Mouse (Mus musculus) telencephalon, adult 2 months (tissue): Measurements from ENCODE around the gene Abhd2.

Source experiments
- DNase-seq: peaks from one replicate; pipeline ENCODE4 v3.0.0-alpha.2; 2011; ENCODE audit warnings: low read depth, low spot score

The Abhd2 gene

DNA sequence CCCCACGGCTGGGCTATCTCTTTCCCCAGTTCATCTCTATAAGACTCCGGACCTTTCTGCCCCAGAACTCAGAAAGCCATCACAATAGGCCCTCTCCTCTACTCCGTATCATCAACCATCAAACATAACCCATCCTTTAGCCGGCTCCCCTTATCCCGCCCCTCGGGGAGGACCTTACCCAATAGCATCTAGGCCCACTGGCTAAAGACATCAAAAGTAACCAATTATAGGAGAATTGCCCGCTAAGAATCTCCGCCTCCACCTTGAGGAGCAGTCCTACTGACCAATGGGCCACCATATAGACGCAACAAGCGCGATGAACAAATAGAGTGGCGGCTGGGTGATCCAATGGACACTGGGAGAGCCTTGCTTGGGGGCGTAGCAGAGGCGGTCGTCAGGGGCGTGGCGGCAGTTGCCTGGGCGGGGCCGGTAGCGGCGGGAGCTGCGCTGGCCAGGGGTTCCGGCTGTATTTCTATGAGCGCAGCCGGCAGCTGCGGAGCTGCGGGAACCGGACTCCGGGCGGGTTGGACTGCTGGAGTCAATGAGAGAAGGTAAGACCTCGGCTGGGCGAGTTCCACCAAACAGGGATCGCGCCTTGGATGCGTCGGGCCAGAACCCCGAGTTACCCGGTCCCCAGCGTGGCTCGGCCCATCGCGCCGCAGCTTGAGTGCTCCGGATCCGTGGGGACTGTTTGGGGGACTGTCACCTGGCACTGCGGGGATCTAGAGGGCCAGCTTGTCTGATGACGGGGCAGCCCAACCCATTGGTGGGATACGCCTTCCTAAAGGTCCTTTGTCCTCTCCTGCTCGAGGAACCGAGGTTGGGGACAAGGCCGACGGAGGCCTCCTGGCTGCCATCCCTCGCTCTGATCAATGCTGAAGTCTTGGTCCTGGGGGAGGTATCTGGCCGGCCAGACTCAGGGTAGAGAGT lies at the start of gene Abhd2:
Gene Abhd2 (plus strand): TSS at position 411 of the 930 bp plus-strand sequence.
- peak; percentile 100 for DNase-seq

DNA sequence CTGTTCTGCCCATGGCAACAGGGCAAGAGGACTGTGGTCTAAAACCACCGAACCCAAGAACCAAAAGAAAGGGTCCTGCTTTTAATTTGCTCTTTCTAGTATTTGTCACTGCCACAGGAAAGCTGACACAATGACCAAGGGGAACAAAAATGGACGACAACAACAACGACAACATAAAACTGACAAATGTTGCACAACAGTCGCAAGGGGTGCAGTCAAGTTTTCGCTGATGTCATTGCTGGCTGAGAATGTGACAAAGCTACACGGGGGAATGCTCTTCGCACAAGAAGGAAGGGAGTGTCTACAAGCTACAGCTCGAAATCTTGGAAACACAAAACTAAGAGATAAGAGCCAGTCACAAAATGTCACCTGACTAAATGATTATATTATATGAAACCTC lies 47.5 kb upstream of the Abhd2 start:
- no peak for DNase-seq

DNA sequence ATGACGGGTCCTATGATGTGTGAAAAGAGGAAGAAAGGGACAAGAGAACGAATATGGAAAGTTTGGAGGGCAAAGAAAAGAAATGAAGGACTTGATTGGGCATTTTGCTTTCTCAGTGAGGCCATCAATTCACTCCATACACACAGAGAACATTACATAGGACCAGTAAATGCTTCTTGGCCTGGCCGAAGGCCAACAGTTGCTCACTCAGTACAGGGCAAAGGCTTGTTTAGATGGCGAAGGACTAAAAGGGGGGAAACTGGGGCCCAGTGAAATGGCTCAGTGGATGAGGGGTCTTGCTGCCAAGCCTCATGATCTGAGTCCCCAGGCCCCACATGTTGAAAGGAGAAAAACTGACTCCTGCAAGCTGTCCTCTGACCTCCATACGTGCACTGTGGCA lies 46.8 kb upstream of the Abhd2 start:
- DNase-seq = no peak

DNA sequence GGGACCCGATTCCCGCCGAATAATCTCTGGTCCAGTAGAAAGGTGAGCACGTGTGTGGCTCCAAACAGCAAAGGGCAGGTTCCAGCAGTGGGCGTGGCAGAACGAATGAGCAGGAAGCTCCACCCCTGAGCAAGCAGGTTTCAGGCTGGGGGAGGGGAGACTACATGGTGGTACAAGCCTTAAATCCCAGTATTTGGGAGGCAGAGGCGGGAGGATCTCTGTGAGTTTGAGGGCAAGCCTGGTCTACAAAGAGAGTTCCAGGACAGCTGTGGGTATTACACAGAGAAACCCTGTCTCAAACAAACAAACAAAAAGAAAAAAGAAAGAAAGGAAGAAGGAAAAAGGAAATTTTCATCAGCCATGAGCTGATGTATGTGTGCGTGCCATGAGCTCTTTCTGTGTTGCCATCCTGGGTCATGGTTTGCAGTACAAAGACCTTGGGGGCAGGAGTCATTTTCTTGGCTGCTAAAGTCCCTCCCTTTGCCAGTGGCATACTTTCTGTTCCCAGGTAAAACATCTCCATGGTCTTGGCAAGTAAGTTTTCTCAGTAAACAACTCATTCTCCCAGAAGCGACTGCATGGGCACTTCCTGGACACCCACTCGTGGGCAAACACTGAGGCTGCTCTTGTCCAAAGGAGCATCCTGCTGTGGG lies 46.0 kb upstream of the Abhd2 start:
- no peak for DNase-seq

DNA sequence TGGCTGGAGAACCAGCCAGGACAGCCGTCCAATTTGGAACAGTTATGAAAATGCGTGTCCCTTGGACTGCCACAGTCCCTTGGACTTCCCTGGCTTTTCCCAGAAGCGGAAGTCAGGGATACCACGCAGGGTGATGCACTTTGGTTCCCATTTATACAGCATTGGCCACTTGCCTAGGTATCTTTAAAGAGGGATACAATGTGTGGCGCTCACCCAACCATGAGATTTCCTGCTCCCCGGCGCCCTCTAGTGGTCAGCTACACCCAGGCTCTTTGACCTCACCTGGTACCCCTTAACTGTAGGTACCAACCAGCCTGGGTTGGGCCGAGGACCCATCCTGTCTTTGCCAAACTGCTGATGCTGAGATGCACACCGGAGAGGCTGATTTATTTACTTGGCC lies 44.5 kb upstream of the Abhd2 start:
- DNase-seq = no peak

DNA sequence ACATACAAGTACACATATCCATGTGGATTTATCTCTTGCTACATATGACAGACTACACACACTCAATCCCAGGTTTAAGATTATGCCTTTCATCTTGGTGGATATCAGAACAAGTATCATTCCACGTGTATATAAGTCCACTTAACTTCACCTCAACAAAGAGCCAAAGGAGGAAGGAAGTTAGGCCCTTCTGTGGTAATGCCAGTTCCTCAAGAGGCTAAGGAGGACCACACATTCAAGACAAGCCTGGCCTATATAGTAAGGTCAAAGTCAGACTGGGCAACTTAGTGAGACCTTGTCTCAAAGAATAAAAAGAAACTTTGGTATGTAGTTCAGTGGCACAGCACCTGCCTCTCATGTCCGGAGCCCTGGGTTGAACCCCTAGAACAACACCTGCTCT lies 41.4 kb upstream of the Abhd2 start:
- DNase-seq = no peak

DNA sequence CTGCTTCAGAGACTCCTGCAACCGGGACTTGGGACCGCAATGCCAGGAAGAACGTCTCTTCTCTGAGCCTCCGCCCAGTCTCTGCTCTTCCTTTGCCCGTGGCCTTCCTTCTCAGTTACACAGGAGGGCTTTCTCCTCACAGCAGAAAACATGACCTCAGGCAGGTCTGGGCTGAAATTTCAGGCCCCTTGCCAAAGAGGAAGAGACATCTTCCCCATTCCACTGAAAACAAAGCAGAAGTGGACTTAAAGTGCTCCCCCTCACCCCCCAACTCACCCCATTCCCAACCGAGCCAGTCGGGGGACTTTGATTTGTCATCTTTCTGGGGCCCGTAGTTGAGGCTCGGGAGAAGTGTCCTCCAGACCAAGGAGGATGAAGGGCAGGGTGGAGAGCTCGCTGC lies 41.0 kb upstream of the Abhd2 start:
- DNase-seq = no peak

DNA sequence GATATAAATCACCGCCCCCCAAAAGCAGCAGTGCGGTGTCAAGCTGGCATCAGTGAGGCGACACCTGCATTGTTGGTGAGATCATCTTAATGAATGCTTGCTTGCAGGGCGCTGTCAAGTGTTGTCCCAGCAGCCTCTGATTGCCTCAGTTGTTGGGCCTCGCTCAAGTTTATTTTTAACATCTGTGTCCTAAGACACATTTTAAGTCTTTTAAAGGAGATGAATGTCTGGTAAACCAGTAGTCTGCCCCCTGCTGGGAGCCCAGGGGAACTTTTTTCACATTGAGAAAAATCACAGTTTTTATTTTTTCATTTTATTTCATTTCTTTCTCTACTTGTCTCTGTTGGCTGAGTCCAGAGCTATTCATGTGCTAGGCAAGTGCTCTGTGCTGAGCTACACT lies 34.3 kb upstream of the Abhd2 start:
- DNase-seq = no peak

DNA sequence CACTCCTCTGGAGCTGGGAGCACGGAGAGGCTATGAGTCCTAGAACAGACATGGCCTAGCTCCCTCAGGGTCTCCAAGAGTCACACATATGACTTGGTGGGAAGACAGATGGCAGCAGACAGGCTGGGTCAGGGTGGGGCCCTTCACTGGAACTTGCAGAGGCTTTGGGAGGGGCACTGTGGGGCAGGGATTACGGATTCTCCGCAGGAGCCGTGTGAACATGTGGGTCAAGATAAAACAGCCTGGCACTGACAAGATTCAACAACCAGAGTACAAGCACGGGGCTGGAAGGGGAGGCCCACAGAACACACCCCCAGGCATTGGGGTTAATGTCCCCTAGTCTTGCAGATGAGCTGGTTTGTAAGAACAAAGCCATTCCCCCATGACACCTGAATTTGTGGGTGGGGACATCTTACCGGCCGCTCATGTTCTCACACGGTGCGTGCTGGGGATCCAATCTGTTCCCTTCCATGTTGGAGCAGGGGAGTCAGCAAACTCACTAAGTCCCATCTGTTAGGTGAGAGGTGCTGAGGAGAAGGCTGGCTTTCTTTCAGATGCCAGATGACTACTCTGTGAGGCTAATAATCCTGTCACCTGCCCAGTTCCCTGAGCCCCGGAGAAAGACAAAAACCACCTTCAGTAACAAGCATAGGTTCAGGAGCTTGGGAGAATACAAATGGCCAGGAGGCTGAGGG lies 30.9 kb upstream of the Abhd2 start:
- DNase-seq = no peak

DNA sequence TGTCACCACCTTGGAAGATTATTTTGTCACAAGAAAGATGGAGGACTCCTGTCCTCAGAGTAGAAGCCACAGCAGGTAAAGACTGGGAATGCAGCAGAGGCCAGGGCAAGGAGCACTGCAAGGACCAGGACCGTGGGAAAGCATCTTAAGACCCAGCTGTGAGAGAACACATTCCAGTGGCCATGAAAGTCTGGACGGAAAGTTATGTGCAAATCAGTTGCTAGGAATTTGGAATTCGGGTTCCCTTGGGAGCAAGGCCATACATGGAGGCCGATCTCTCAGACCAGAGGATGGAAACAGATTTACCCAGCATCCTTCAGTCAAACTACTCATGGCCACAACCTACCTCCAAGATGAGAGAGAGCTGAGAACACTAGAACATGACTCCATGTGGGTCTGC lies 29.8 kb upstream of the Abhd2 start:
- no peak for DNase-seq

DNA sequence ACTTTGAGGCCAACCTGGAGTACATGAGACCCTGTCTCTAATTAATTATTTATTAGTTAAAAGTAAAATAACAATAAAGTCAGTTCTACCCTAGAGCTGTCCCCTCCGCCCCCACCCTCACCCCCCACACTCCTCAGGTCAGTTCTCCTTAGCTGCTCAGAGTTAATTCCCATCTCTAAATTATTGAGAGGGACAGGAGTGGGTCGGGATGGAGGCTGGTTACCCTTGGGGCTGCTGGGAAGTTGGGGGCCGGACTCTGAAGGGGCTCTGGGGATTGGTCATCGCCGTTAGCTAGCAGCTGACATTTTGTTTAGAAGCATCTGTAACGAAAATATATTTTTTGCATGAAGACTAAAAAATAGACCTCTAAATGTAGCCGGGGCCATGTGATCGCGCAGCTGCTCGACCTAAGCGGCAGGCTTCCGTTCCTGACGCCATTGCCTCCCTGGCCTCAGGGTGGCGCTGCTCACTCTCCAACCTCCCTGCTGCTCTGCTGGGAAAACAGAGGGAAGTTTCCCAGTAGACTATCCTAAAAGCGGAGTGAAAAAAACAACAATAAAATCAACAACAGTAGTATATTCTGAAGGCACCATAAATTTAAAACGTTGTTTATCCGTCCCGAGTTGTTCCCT lies 26.8 kb upstream of the Abhd2 start:
- DNase-seq = peak; percentile 38

DNA sequence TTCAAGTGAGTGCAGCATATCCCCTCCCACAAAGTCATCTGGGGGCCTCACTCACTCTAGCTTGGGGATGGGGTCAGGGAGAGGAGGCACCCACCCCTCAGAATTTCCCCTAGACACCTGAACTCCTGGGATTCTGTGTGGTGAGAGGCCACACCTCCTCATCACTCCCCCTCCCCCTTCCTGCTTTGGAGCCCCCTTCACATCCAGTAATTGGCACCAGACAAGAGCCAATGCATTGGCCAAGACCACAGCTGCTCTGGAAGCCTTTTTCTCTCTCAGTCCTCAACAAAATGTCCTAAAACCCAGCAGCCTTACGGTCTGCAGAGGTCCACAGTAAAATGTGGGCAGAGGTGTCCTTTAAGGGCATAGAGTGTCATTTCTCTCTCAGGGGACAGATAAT lies 25.6 kb upstream of the Abhd2 start:
- no peak for DNase-seq

DNA sequence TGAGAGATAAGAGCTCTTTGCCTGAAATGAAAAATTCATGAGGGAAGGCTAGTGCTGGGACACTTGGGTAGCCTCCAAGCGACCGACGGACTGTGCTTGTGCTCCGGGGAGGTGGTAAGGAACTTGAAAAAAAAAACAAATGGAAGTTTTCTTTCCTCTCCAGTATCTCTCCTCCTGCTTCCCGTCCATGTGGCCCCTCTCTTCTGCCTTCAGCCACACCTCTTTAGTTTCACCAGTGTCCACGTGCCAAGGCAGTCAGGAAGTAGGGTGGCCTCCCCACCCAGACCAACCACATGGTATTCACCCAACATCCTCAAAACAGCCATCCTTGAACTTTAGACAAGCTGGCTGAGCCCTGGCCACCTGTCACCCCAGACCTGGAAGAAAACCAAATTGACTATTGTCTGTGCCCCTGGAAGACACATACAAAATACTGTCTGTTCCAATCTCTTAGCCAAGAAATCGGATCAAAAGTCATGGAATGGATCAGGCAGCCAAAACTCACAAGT lies 25.1 kb upstream of the Abhd2 start:
- no peak for DNase-seq

DNA sequence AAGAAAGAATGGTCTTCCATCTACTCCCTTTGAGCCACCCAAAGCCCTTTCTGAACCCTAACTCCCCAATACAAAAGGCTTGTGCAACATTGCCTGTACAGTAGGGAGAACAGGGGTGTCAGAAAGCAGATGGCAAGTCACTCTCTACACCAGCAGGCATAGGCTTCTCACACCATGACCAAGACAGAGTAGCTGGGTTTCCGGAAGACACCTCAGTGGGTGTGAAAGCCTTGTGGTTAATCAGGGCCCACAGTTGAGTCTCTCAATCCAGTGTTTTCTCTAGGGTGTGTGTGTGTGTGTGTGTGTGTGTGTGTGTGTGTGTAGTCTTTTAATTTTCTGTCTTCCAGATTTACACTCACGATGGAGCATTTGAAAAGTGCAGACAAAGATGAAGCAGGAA lies 23.4 kb upstream of the Abhd2 start:
- DNase-seq = no peak

DNA sequence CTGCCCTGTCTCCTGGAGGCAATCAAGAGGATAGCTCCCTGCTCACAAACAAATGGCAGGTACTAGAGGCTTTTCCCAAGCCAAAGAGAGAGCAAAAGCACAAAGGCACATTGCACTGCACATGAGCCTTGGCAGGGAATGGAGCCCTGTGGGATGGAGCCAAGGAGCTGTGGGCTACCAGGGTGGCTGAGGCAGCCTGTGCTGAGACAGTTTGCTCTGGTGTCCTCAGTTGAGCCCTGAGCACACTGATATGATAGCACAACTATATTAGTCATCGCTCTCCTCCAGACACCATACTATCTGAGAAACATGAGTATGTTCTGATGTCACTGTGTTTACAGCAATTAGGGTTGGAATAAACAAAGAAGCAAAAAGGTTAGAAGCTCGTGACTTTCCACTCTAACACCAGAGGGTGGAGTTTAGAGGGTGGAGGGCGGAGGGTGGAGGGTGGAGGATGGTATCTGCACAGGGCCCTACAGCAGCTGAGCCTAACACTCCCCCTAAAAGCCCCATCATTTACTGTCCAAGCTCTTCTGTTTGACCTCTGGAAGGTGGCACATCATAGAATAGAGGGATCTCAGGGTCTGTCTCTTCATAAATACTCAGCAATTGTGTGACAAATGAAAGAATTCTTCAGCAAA lies 18.6 kb upstream of the Abhd2 start:
- no peak for DNase-seq

DNA sequence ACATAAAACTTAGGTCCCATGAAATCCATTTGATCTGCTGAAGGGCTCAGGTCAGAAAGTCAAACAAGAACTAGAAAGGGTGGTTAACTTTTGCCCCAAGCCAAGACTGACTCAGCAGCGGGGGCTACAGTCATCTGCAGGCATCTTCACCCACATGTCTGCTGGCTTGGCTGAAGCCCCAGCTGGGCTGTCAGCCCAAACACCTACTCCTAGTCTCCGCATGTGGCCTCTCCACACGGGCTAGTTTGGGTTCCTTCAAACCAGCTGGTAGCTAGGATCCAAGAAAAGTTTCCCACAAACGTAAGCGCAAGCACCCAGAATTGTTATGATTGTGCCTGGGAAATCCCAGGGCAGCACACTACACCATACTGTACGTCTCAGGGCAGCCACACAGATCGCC lies 17.6 kb upstream of the Abhd2 start:
- peak; percentile 85 for DNase-seq

DNA sequence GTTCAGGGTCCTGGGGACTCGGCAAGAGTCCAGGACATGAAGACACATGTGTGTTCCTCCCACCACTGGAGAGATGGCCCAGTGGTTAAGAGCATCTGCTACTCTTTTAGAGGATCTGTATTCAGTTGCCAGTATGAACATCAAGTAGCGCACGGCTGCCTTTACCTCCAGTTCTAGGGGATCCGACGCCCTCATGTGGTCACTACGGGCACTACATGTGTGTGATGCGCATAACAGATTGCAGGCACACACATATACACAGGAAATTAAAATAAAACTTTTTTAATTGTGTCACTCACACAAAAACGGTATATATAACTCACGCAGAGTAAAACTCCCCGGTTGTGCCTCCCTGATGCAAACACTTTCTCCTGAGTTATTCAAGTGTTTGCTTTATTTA lies 17.2 kb upstream of the Abhd2 start:
- DNase-seq = no peak

DNA sequence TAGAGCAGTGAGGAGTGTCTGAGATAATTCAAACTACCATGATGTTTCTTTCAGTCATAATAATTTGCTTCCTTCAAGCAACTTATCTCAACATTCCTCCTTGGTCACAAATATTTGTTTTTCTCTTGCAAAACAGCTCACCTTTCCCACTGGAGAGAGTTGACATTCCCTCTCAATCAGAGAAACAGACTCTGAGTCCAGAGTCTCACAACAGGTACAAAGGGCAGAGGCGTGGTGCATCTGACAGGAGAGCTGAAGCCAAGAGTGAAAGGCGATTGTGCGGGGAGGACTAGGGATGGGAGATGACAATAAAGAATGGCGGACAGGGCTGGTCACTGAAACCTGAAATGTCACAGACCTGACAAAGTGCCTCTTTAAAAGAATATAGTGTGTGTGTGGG lies 16.3 kb upstream of the Abhd2 start:
- no peak for DNase-seq

DNA sequence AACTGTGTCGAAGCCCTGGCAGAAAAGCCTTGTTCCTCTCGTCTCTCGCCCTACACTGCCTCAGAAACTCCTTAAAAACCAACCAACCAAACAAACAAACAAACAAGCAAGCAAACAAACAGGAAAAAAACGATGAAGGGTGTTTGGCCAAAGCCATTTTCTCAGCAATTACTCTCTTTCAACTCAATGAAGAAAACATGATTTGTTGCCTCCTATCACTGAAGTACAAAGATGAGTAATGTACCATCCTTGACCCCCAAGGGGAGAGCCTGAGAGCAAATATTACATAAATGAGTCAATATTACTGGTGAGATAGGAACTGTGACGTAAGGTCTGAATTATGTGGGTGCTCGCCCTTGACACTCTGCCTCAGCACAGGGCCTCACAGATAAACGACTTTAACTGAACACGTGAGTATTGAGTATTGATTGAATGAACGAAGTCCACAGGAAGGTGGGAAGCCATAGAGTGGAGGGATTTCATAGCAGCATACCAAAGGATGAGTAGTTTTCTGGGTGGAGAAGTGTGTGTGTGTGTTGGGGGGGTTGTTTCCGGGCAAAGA lies 13.9 kb upstream of the Abhd2 start:
- no peak for DNase-seq

DNA sequence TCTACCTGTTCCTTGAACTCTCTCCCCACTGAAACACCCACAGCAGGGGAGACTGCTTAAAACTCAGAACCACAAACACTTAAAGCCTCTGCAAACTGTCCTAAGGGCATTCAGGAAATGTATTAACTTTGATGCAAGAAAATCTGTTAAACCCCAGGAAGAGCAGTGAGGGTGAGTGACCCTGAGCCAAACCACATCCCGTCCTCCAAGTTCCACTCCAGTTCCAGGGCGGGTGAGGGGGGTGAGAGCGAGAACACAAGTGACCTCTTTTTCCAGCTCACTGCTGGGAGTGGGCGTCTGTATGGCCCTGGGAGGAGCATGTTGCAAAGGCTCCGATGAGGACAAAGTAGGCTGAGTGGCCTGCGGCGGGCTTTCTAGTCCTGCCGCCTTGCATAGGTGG lies 10.5 kb upstream of the Abhd2 start:
- DNase-seq = no peak

DNA sequence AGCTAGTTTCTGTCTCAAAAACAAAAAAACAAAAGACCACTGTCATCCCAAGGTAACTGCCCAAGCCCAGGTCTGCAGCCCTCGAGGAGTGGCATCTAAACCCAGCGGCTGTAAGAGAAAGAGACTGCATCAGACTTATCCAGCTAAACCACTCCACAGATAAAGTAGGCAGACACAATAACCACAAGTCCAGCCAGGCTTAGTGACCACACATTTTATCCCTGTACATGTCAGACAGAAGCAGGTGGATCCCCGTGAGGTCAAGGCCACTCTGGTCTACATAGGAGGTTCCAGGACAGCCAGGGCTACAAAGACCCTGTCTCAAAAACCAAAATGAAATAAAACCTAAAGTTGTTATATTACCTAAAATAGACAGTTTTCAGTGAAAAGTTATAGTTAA lies 9.2 kb upstream of the Abhd2 start:
- DNase-seq = no peak
